9 mouse cellular contexts compared by ENCODE assay signal in the genomic region with DNA sequence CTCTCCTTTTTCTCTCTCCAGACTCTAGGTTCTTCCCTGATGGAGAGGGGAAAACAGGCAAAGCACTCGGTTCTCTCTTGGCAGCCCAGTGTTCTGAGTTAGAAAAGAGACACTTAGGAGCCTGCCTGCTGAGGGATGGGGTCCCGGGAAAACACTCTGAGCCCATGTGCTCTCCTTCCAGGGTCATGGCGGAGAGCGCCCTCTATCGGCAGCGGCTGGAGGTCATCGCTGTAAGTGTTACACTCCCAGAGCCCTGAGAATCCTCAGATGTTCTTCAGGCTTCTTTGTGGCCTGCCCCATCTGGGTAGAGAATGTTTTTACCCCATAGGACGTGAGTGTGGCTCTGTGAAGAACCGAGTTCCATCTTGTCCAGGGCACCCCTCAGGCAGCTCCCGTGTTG. TPM values are rescaled to one million over a fixed set of nuclear protein-coding genes. Genes with fewer than 3 reads are reported as not detected.
DNase-seq lines count a peak whose midpoint lies in the region; ATAC-seq and TF ChIP-seq lines count a peak whose summit lies in the region.
"Had no signal": no experiment of that assay in that cellular context is flagged by ENCODE, and none has a peak within 500 bp of the region (broad histone marks: within the 10 kb centered on the region; RNA-seq: fewer than 3 reads in every experiment).

No protein-coding gene starts in this region.

- TF ChIP-seq POLR2A in lung, adult 2 months (IDR thresholded peaks at IDR 0.05; ENCODE audit: borderline replicate concordance, extremely low read depth, low read depth, low read length) = no peak
- no peak for TF ChIP-seq POLR2A in brain, embryonic 14.5 days (IDR thresholded peaks at IDR 0.05; ENCODE audit: borderline replicate concordance, extremely low read depth, insufficient read depth, insufficient read length, poor library complexity, severe bottlenecking)

- DNase-seq in cerebellum, adult 9-10 months = peak; percentile 27
- DNase-seq in cerebellum, adult 8-10 months = no peak
- DNase-seq in lung, adult 2 months = peak; percentile 58
- DNase-seq in lung, adult 18-20 months = no peak
- DNase-seq in brain, embryonic 14.5 days (ENCODE audit: low read depth) = no peak
- peak; percentile 69 for DNase-seq in neural tube, embryonic 11.5 days (ENCODE audit: low spot score)
- no peak for DNase-seq in layer of hippocampus, postnatal 14 days (ENCODE audit: low spot score in 2 of 2)

- no peak overlapping the region for H3K9ac ChIP-seq in kidney, embryonic 14.5 days (ENCODE audit: low read depth, low read length)
- no peak overlapping the region for H3K9ac ChIP-seq in neural tube, embryonic 11.5 days (ENCODE audit: low read length)

- peak; percentile 68 for TF ChIP-seq CTCF in lung, adult 2 months (IDR thresholded peaks at IDR 0.05; ENCODE audit: insufficient read depth, low read length)
- TF ChIP-seq CTCF in brain, embryonic 14.5 days (IDR thresholded peaks at IDR 0.05; ENCODE audit: borderline replicate concordance, extremely low read depth, insufficient read depth, insufficient read length) = peak; percentile 78

- no peak overlapping the region for H3K4me3 ChIP-seq in lung, adult 2 months (replicated peaks; ENCODE audit: extremely low read depth, low read depth, low read length)
- H3K4me3 ChIP-seq in kidney, embryonic 14.5 days (ENCODE audit: low read length) = no peak overlapping the region
- H3K4me3 ChIP-seq in neural tube, embryonic 11.5 days (ENCODE audit: low read depth, low read length) = no peak overlapping the region

- 23% methylated on average over 10 of the region's 10 CpGs for WGBS in lung, adult 2 months
- WGBS in kidney, embryonic 14.5 days = 15% methylated on average over 10 of the region's 10 CpGs
- 9% methylated on average over 10 of the region's 10 CpGs for WGBS in neural tube, embryonic 11.5 days

- H3K27ac ChIP-seq in kidney, embryonic 14.5 days (ENCODE audit: low read depth, low read length) = no peak overlapping the region
- no peak overlapping the region for H3K27ac ChIP-seq in neural tube, embryonic 11.5 days (ENCODE audit: low read depth, low read length)

- no peak for ATAC-seq in kidney, embryonic 14.5 days (ENCODE audit: low FRiP score, low TSS enrichment)
- no peak for ATAC-seq in neural tube, embryonic 11.5 days (ENCODE audit: insufficient read depth, low FRiP score, low TSS enrichment)

- no peaks in the 10 kb centered on the region for H3K9me3 ChIP-seq in kidney, embryonic 14.5 days (ENCODE audit: control insufficient read depth, low read length)
- H3K9me3 ChIP-seq in neural tube, embryonic 11.5 days (ENCODE audit: control insufficient read depth, low read length) = no peaks in the 10 kb centered on the region

- H3K4me1 ChIP-seq in lung, adult 2 months (ENCODE audit: control insufficient read depth, insufficient read depth, low read length) = no peaks in the 10 kb centered on the region; the same call in none of the 2 replicates
- peaks cover 45% of the 10 kb centered on the region for H3K4me1 ChIP-seq in kidney, embryonic 14.5 days (ENCODE audit: control insufficient read depth, insufficient read depth, low read length)
- H3K4me1 ChIP-seq in neural tube, embryonic 11.5 days (ENCODE audit: control insufficient read depth, insufficient read depth, low read length) = peaks cover 3% of the 10 kb centered on the region; the same call in 1 of the 2 replicates

- H3K4me2 ChIP-seq in kidney, embryonic 14.5 days (replicated peaks; ENCODE audit: low read depth, low read length) = peak overlapping the region; percentile 13; the same call in 1 of the 2 replicates
- H3K4me2 ChIP-seq in neural tube, embryonic 11.5 days (ENCODE audit: low read depth) = no peak overlapping the region

- H3K36me3 ChIP-seq in kidney, embryonic 14.5 days (ENCODE audit: control insufficient read depth, insufficient read depth, low read length) = no peaks in the 10 kb centered on the region; the same call in 1 of the 2 replicates
- H3K36me3 ChIP-seq in neural tube, embryonic 11.5 days (ENCODE audit: control insufficient read depth, insufficient read depth, low read length) = no peaks in the 10 kb centered on the region

- peaks cover 5% of the 10 kb centered on the region for H3K27me3 ChIP-seq in kidney, embryonic 14.5 days (ENCODE audit: control insufficient read depth, insufficient read depth, low read length)
- H3K27me3 ChIP-seq in neural tube, embryonic 11.5 days (ENCODE audit: control insufficient read depth, insufficient read depth, low read length) = peaks cover 34% of the 10 kb centered on the region

RNA-seq across cellular contexts. Expression of gene Palm3, which starts 2.9 kb away (rescaled TPM):
- polyA plus RNA-seq in lung, adult 2 months (2012; rRNA removed) = 0.42 and 0.89 TPM in 2 replicates
- polyA plus RNA-seq in brain, embryonic 14.5 days (2012; rRNA removed) = 1.3 and 3.7 TPM in 2 replicates
- 5.9 and 7.4 TPM in 2 replicates for polyA plus RNA-seq in kidney, embryonic 14.5 days (2014; fragmentation: Nextera tagmentation; extraction: Ambion mirVana)
- 4.4 TPM in 2 replicates for polyA plus RNA-seq in neural tube, embryonic 11.5 days (2014; fragmentation: Nextera tagmentation; extraction: Ambion mirVana)
- total RNA-seq in layer of hippocampus, postnatal 14 days (2021) = 1 to 10 TPM; 4.1 to 7.9 TPM

RNA-seq across cellular contexts. Expression of gene 2210011C24Rik, which starts 12.2 kb away (rescaled TPM):
- 29.5 and 57.0 TPM in 2 replicates for polyA plus RNA-seq in lung, adult 2 months (2012; rRNA removed)
- polyA plus RNA-seq in brain, embryonic 14.5 days (2012; rRNA removed) = 0.07 and 0.35 TPM in 2 replicates
- polyA plus RNA-seq in kidney, embryonic 14.5 days (2014; fragmentation: Nextera tagmentation; extraction: Ambion mirVana) = 3.6 and 5.7 TPM in 2 replicates
- polyA plus RNA-seq in neural tube, embryonic 11.5 days (2014; fragmentation: Nextera tagmentation; extraction: Ambion mirVana) = not detected in 2 replicates
- 1 to 10 TPM; 2.5 to 2.8 TPM for total RNA-seq in layer of hippocampus, postnatal 14 days (2021)

RNA-seq across cellular contexts. Expression of gene Il27ra, which starts 18.2 kb away (rescaled TPM):
- 7.5 and 8.4 TPM in 2 replicates for polyA plus RNA-seq in lung, adult 2 months (2012; rRNA removed)
- 0.48 and 0.50 TPM in 2 replicates for polyA plus RNA-seq in brain, embryonic 14.5 days (2012; rRNA removed)
- 1.4 and 1.6 TPM in 2 replicates for polyA plus RNA-seq in kidney, embryonic 14.5 days (2014; fragmentation: Nextera tagmentation; extraction: Ambion mirVana)
- polyA plus RNA-seq in neural tube, embryonic 11.5 days (2014; fragmentation: Nextera tagmentation; extraction: Ambion mirVana) = 0.12 and 0.13 TPM in 2 replicates
- 1 to 10 TPM; 1.6 to 1.8 TPM for total RNA-seq in layer of hippocampus, postnatal 14 days (2021)

RNA-seq across cellular contexts. Expression of gene Rln3, which starts 20.6 kb away (rescaled TPM):
- 0.22 and 0.71 TPM in 2 replicates for polyA plus RNA-seq in lung, adult 2 months (2012; rRNA removed)
- polyA plus RNA-seq in brain, embryonic 14.5 days (2012; rRNA removed) = 0.21 and 0.36 TPM in 2 replicates
- 0.33 TPM in 1 of 2 replicates, not detected in the other for polyA plus RNA-seq in kidney, embryonic 14.5 days (2014; fragmentation: Nextera tagmentation; extraction: Ambion mirVana)
- polyA plus RNA-seq in neural tube, embryonic 11.5 days (2014; fragmentation: Nextera tagmentation; extraction: Ambion mirVana) = not detected in 2 replicates
- total RNA-seq in layer of hippocampus, postnatal 14 days (2021) = not detected
- polyA plus RNA-seq: heart, embryonic 14.5 days had no signal

RNA-seq across cellular contexts. Expression of gene 1700067K01Rik, which starts 22.9 kb away (rescaled TPM):
- polyA plus RNA-seq in lung, adult 2 months (2012; rRNA removed) = 0.35 and 0.36 TPM in 2 replicates
- polyA plus RNA-seq in brain, embryonic 14.5 days (2012; rRNA removed) = 0.27 and 0.37 TPM in 2 replicates
- polyA plus RNA-seq in kidney, embryonic 14.5 days (2014; fragmentation: Nextera tagmentation; extraction: Ambion mirVana) = 1.2 TPM in 2 replicates
- polyA plus RNA-seq in neural tube, embryonic 11.5 days (2014; fragmentation: Nextera tagmentation; extraction: Ambion mirVana) = 0.70 and 0.77 TPM in 2 replicates
- 1 to 10 TPM in 1 of 2 experiments, under 1 TPM in 1; 0.39 to 1.2 TPM for total RNA-seq in layer of hippocampus, postnatal 14 days (2021)

Comparison
In these comparisons a context has a peak if more than half of its experiments do, and no peak if none do; other contexts are left out.
1. DNase-seq: peak in cerebellum, adult 9-10 months (single experiment), lung, adult 2 months (single experiment) and neural tube, embryonic 11.5 days (single experiment); none in cerebellum, adult 8-10 months (single experiment), lung, adult 18-20 months (0 of 2), brain, embryonic 14.5 days (single experiment) and layer of hippocampus, postnatal 14 days (0 of 2).